Mouse (Mus musculus): Measurements from ENCODE around the gene Ugt1a8.

DNA sequence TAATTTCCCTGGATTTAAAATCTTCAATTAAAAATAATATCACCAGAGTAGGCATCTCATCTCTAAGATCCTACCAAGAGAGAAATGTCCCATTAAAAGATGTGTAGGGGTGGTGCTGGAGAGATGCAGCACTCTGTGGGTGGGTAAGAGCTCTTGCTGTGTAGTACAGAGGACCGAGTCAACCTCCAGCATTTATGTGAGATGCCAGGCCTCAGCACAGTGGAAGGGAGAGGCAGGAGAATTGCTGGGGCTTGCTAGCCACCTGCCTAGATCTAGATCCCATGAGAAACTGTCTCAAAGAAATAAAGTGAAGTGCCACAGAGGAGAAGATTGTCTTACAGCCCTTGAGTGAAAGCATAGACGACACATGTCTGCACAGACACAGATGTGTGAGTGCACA is 128.9 kb downstream of the Ugt1a8 start:
- TF ChIP-seq HCFC1 (IDR thresholded peaks at IDR 0.05; ENCODE audit: low read depth, low read length), result no peak
- TF ChIP-seq ZNF384 (IDR thresholded peaks at IDR 0.05; ENCODE audit: low read depth, low read length), result no peak
- no peak for TF ChIP-seq CTCF (IDR thresholded peaks at IDR 0.05 in 2 of 3, conservative IDR thresholded peaks at IDR 0.05 in 1 of 3; ENCODE audit: control insufficient read depth in 1 of 3, insufficient read depth in 1 of 3, low read depth in 2 of 3, low read length in 3 of 3, poor library complexity in 1 of 3, severe bottlenecking in 1 of 3)
- no peak for TF ChIP-seq MAX (IDR thresholded peaks at IDR 0.05; ENCODE audit: low read length)

Data from MEL (cell line).